Mouse (Mus musculus) ES-CJ7 (cell line): Measurements from ENCODE around the gene Tk1.

Experiments
- DNase-seq: peaks from one replicate; pipeline ENCODE4 v3.0.0; 2011; ENCODE audit warnings: low read depth, low spot score

Gene Tk1

DNA sequence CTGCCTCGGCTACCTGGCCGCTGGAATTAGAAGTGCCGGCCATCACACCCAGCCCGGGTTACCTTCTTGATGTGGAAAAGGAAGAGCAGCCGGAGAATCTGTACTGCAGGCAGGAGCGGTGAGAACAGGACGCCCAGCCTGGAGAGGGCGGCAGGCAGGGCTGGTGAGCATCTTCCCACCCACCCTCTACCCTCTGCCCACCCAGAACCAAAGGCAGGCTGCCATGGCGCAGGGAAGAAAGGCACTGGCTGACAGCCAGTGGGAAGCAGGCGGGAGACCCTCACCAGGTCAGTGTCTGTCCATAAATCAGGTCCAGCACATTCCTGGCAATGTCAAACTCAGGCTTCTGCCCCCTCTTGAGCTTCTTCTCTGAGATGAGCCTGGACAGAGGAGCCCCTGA is 55.5 kb downstream of the Tk1 start:
- DNase-seq, result no peak

DNA sequence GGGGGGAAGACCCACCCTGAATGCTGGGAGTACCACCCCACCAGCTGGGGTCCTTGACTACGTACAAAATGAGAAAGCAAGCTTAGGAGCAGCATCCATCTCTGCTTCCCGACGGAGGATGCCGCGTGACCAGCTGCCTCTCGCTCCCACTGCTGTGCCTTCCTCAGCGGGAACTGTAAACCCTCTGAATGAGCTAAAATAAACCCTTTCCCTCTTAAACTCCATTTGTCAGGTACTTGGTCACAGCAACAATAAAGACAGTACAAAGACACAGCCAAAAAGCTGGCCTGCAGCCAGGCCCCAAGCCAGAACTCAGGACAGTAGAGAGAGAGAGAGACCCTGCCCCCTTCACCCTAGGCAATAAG is 56.2 kb downstream of the Tk1 start:
- no peak for DNase-seq

DNA sequence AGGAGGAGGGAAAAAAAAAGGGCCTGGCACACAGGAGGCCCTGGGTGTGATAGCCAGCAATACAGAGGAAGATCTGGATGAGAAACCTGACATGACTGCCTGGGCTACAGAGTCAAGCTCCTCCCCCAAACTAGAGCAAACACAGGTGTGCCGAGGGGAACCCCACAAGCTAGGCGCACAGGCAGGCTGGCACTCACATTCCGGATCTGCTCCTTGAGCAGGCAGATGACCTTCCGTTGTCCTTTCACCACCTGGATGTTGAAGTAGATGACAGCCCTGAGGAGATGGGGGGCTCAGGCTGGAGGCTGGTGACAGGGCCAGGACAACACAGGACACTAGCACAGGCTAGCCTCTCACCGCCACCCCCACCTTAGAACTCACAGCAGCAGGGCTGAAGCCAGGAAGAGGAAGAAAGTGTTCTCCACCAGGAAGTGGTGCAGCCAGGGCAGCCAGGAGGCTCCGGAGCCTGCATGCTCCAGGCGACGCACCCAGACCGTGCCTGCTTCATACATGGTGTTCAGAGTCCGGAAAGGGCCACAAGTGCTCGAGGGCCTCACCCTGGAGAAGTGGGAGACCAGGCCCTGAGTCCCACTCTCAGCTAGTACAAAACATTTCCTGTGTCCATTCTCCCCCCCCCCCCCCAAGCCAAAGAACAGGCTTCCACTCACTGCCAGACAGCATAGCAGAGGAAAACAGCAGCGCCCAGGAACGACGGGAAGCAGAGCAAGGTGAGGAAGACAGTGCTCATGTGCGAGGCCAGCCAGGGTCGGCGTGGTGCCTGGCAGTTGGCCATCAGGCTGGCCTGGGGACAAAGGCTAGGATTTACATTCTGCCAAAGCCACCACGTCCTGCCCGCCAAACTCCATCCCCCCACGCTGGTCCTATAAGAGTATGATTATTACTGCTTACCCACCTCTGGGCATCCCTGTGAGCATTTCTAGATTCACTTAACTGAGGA is 56.9 kb downstream of the Tk1 start:
- no peak for DNase-seq

DNA sequence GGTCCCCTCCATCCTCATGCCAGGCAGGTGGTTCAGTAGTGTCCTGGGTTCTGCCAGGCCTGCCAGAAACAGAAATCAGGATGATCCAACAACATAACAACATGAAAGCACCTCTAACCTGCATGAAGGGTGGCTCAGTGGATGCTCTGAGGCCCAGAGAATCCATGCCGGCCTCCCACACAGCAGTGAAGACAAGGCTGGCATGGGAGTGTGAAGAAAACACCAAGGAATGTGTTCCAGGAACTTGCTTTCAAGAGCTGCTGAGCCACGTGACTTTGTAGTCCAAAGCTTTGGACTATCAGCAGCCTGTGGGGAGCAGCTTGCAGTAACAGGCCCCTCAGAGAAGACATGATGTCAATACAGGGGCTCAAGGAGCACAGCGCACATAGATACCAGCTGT is 59.6 kb downstream of the Tk1 start:
- no peak for DNase-seq
